Mouse (Mus musculus) spleen, postnatal 14 days (tissue): ENCODE results near the gene Kdm3a.
A peak's percentile ranks its signal among the peaks of the same experiment; 100 is the strongest.

ENCODE experiments used
- DNase-seq, 2 experiments: peaks; one replicate each; pipeline ENCODE4 v3.0.0; 2021 to 2022; ENCODE audit warnings: low spot score in 2 of 2

Kdm3a gene

GRCm38 (mm10) chr6:71632829-71633662 is at the start of gene Kdm3a:
Gene Kdm3a, minus strand, starts transcription at chr6:71632990.
- peak; percentile 96 to 97 for DNase-seq

DNA sequence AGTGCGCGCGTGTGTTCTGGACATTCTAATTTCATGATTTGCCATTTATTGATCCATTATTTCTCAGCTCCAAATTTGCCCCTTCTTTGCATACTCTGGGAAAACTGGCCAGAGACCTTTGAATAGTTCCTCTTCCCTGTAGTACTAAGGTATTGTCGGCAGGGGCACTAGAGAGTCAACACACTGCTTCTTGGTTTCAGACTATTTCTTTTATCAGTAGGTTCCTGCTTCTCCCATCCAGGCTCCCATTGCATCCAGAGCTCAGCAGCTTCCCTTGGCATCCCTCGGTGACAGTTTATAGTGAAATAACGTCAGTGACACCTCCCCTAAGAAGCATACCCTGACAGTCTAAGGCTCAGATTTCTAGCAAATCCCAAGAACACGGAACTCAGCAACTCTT is 46.1 kb upstream of the Kdm3a start:
- no peak for DNase-seq

- peak in 1 of 2 experiments; percentile 4 for DNase-seq
These were observed 40.4 kb upstream of the Kdm3a start for GRCm38 (mm10) chr6:71673166-71673565.

- no peak for DNase-seq
These were observed 31.7 kb upstream of the Kdm3a start for GRCm38 (mm10) chr6:71664511-71664910.

DNA sequence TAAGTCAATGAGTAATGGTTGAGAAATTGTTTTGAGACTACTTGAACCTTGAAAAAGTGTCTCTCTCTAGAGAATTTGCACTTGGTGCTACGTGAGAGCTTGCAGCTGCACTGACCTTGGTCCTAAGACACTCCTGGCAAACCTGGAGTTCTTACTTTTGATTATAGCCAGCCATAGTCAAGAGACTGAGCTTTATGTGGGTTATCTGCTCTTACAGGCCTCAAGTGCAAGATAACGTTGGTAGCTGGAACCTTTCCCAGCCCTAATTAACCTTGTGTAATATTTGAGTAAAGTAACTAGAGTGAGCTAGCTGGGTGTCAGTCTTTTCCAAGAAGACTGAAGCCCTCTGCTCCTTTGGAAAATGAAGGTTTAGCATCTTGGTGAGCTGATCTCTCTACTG is 25.5 kb upstream of the Kdm3a start:
- no peak for DNase-seq

GRCm38 (mm10) chr6:71655835-71656234 is 23.0 kb upstream of the Kdm3a start:
- no peak for DNase-seq

- DNase-seq: no peak
These were observed 19.1 kb upstream of the Kdm3a start for GRCm38 (mm10) chr6:71651868-71652267.

GRCm38 (mm10) chr6:71632486-71632828 is 333 bp downstream of the Kdm3a start:
- DNase-seq: no peak

GRCm38 (mm10) chr6:71631706-71632461 is 906 bp downstream of the Kdm3a start:
- DNase-seq: peak; percentile 24 to 37

DNA sequence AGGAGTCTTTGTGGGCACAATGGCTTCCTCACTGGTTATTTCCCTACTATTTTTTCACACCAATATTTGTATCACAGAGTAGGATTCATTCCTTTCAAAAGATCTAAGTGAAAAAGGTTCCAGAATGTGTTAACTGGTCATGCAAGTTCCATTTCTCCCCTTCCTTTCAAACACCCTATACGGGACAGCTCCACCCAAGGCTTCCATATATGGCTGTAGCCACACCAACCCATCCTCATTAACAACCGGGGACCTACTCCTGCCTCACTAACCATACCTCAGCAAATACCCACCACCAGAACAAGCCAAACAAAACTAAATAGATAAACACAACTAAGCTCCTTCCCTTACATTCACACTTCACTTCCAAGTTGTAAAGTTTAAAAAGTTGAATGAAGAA is 1.6 kb downstream of the Kdm3a start:
- DNase-seq: no peak

DNA sequence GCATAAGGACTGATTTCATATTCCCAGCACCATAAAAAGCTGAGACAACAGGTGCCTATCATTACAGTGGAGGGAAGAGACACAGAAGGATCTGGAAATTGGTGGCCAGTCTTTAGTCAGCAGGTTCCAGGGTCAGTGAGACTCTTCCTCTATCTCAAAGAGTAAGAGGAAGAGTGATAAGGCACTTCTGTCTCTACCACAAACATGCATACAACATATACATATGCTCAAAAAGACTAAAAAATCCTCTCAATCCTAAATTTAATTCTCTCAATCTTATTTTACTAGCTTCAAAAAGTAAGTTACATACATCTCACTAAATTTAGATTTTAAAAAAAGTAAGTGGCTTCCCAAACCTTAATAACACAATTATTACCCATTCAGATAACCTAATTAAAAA is 5.5 kb downstream of the Kdm3a start:
- no peak for DNase-seq

- DNase-seq: no peak
These were observed 6.8 kb downstream of the Kdm3a start for GRCm38 (mm10) chr6:71625984-71626383.

GRCm38 (mm10) chr6:71624723-71625122 is 8.1 kb downstream of the Kdm3a start:
- no peak for DNase-seq

DNA sequence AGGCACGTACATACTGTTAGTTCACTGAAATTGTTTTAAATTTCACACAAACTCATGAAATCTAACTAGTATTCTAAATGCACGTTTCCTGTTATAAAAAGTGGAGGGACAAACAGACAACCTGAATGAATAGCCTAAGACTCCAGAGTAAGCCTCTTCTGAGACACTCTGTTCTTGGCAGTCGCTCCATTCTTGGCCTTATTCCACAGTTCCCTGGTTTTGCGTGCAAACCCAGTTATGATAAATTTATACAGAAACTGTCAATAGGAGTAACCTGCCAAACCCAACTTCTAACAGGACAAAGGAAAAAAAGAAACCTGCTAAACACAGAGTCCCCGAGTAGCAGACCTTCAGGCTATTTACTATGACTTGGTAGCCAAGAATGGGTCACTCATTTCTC is 10.8 kb downstream of the Kdm3a start:
- no peak for DNase-seq

DNA sequence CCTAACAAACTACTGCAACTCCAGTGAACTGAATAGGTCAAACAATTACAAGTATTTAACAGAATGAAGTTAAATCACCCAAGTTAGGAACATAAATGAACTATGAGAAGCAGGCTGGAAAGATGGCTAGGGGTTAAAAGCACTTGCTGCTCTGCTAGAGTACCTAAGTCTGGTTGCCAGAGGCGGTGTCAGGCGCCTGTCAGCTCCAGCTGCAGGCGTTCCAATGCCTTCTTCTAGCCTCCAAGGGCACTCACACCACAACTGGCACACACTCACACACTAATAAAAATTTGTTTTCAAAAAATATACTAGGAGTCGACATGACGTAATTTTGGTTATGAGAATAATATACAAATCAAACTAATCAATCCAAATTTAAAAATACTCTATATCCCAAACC is 11.2 kb downstream of the Kdm3a start:
- no peak for DNase-seq

DNA sequence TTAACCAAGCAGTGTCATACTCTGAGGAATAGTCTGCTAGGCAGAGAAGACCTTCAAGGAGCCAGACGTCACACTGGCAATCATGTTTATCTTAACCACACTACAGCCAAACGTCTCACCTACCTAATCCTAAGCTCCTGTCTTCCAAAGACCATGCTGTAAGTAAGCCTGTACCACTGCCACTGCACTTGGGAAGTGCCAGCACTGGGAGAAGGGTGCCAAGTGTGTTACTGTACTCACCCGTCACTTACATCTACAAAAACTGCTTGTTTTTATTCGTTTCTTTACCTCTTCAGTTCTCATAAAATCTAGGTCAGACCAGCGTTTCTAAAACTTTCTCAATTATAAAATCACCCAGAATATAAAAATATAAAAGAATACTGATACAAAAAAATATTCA is 15.8 kb downstream of the Kdm3a start:
- no peak for DNase-seq

DNA sequence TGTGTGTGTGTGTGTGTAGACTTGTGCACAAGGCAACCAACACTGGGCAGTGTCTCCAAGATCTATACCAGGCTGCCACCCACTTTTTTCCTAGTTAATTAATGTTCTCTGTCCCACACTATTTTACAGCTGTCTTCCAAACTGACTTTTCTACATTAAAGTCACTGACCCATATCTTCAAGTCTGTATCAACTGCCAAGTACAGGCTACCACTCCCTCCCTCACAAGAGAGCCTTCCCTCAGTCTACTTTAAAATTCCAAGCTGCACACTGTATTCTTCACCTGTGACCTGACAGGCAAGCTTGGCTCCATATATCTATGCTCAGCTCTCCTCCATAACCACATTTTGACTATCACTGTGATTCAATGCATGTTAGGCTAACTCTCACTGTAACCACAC is 19.6 kb downstream of the Kdm3a start:
- DNase-seq: no peak

DNA sequence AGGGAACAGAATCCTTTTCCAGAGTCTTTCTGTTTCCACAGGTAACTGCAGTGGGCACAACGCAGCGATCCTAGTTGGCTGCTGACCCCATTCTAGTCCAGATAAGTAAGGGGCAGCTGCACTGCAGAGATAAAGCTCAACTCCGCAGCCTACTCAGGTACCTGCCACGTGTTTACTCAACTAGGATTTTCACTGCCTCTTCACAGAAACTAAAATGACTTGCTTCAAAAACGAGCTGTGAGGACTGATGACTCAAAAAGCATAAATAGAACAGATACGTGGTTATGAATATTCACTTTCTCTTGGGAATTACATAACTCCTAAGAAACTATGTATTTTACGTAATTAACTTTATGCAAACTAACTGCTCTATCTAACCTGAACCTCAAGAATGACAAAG is 22.8 kb downstream of the Kdm3a start:
- DNase-seq: no peak

- no peak for DNase-seq
These were observed 23.8 kb downstream of the Kdm3a start for GRCm38 (mm10) chr6:71608994-71609393.

GRCm38 (mm10) chr6:71607756-71608155 is 25.0 kb downstream of the Kdm3a start:
- no peak for DNase-seq

DNA sequence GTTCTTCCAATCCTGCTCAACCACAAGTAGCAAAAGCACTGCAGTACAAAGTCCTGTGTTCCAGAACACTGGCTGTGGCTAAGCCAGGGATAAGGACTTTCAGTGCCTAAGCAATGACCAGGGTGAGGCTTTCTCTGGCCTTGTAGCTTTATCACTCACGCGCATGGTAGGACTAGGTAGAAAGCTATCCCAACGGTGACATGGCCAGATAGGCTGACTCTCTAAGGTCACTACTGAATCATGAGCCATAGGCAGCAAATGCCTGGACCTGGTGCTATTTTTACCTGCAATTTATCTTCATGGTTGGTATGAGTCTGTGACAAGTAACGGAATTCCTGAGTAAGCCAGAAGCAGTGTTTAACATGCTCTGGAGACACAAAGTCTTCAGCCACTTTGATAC is 42.6 kb downstream of the Kdm3a start:
- DNase-seq: no peak

- DNase-seq: no peak
These were observed 43.4 kb downstream of the Kdm3a start for GRCm38 (mm10) chr6:71589401-71589800.

DNA sequence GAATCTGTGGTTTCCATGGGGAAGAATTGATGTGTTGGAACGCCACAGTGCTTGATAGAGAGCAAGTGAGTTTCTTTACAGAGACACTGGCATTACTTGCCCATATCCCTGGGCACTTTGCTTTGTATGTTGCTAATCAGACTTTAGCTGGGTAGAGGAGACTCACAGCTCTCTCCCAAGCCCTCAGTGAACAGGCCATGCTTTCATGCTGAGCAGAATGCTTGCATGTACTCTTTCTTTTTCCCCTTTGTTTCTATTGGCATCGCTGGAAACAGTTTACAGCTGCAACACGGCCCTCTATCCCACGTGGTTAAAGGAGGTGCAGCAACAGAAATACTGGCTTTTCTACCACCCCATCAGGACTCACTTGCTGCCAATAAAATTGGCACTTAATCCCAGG is 49.6 kb downstream of the Kdm3a start:
- no peak for DNase-seq
